ENCODE assay signal across 20 mouse cellular contexts in genomic region chr17:6001389-6001788, GRCm38 (mm10).
DNase-seq lines count a peak whose midpoint lies in the region; ATAC-seq and TF ChIP-seq lines count a peak whose summit lies in the region.
"Had no signal": no experiment of that assay in that cellular context is flagged by ENCODE, and none has a peak within 500 bp of the region (broad histone marks: within the 10 kb centered on the region; RNA-seq: fewer than 3 reads in every experiment).

No protein-coding gene starts in this region.

- intact Hi-C loops in heart, postnatal 36 days (cut with DNase I), result no loop called here

- ATAC-seq in heart, embryonic 13.5 days (ENCODE audit: extremely low read depth, insufficient number of reproducible peaks, low FRiP score, low TSS enrichment), result no peak
- no peak for ATAC-seq in intestine, embryonic 15.5 days
- ATAC-seq: forebrain, embryonic 13.5 days had no signal

- no peak overlapping the region for H3K4me3 ChIP-seq in heart, embryonic 13.5 days
- H3K4me3 ChIP-seq in E14TG2a.4 (replicated peaks; ENCODE audit: low read length), result no peak overlapping the region
- no peak overlapping the region for H3K4me3 ChIP-seq in brown adipose tissue, adult 24 weeks (ENCODE audit: insufficient read depth, low read depth, low read length)
- H3K4me3 ChIP-seq in megakaryocyte, embryonic 14.5 days (replicated peaks), result peak overlapping the region; percentile 54
- H3K4me3 ChIP-seq in intestine, embryonic 15.5 days (replicated peaks), result no peak overlapping the region
- H3K4me3 ChIP-seq: erythroblast, embryonic 14.5 days; forebrain, embryonic 13.5 days; hindbrain, embryonic 10.5 days; midbrain, embryonic 10.5 days; neural tube, embryonic 12.5 days had no signal

- no peak overlapping the region for H3K4me2 ChIP-seq in heart, embryonic 13.5 days
- no peak overlapping the region for H3K4me2 ChIP-seq in intestine, embryonic 15.5 days (replicated peaks)
- H3K4me2 ChIP-seq: forebrain, embryonic 13.5 days; heart, embryonic 11.5 days; neural tube, embryonic 12.5 days had no signal

- peaks cover 8% of the 10 kb centered on the region; the same call in 1 of the 2 replicates for H3K36me3 ChIP-seq in heart, embryonic 13.5 days
- H3K36me3 ChIP-seq in E14TG2a.4 (ENCODE audit: insufficient read depth, low read length), result peaks cover 13% of the 10 kb centered on the region
- H3K36me3 ChIP-seq in megakaryocyte, embryonic 14.5 days (replicated peaks; ENCODE audit: low read length), result peaks cover 59% of the 10 kb centered on the region
- H3K36me3 ChIP-seq in intestine, embryonic 15.5 days, result peaks cover 5% of the 10 kb centered on the region; the same call in 1 of the 2 replicates
- H3K36me3 ChIP-seq: hindbrain, embryonic 10.5 days; midbrain, embryonic 10.5 days; neural tube, embryonic 12.5 days had no signal

- WGBS in heart, embryonic 13.5 days, result 76% methylated on average over 6 of the region's 6 CpGs
- WGBS in intestine, embryonic 15.5 days, result 78% methylated on average over 6 of the region's 6 CpGs

- H3K27me3 ChIP-seq in heart, embryonic 13.5 days (replicated peaks), result no peaks in the 10 kb centered on the region
- 0 out of 2 replicates have a peak, but pooled peaks cover 3% of the 10 kb centered on the region for H3K27me3 ChIP-seq in E14TG2a.4 (ENCODE audit: insufficient read depth, low read length)
- H3K27me3 ChIP-seq in megakaryocyte, embryonic 14.5 days (replicated peaks), result peaks cover 3% of the 10 kb centered on the region
- no peaks in the 10 kb centered on the region for H3K27me3 ChIP-seq in intestine, embryonic 15.5 days (replicated peaks)
- H3K27me3 ChIP-seq: forebrain, embryonic 13.5 days; neural tube, embryonic 12.5 days had no signal

- H3K9me3 ChIP-seq in heart, embryonic 13.5 days, result no peaks in the 10 kb centered on the region
- no peaks in the 10 kb centered on the region for H3K9me3 ChIP-seq in E14TG2a.4 (ENCODE audit: low read length)
- no peaks in the 10 kb centered on the region for H3K9me3 ChIP-seq in megakaryocyte, embryonic 14.5 days
- no peaks in the 10 kb centered on the region for H3K9me3 ChIP-seq in intestine, embryonic 15.5 days
- H3K9me3 ChIP-seq: forebrain, embryonic 13.5 days; hindbrain, embryonic 10.5 days; midbrain, embryonic 10.5 days had no signal

- peak; percentile 20; the same call in 1 of the 2 replicates for TF ChIP-seq CTCF in E14TG2a.4 (conservative IDR thresholded peaks at IDR 0.05; ENCODE audit: low read length)

- peaks cover 82% of the 10 kb centered on the region for H3K4me1 ChIP-seq in heart, embryonic 13.5 days
- peaks cover 21% of the 10 kb centered on the region for H3K4me1 ChIP-seq in E14TG2a.4 (replicated peaks; ENCODE audit: low read depth, low read length)
- peaks cover 27% of the 10 kb centered on the region for H3K4me1 ChIP-seq in brown adipose tissue, adult 24 weeks (ENCODE audit: control insufficient read depth, insufficient read depth, insufficient read length, low read length)
- peaks cover 83% of the 10 kb centered on the region for H3K4me1 ChIP-seq in megakaryocyte, embryonic 14.5 days
- H3K4me1 ChIP-seq in intestine, embryonic 15.5 days (replicated peaks), result peaks cover 21% of the 10 kb centered on the region

- no peak for DNase-seq in heart, postnatal 36 days
- DNase-seq in embryo, embryonic 10.5 days (ENCODE audit: low spot score), result no peak
- DNase-seq in adrenal gland, adult (ENCODE audit: inconsistent age in 2 of 2, low spot score in 1 of 2), result no peak
- DNase-seq: adrenal gland, postnatal 36 days; kidney, adult 18-20 months; liver; lung, postnatal 10 days; thymus, postnatal 36 days had no signal

- 0 out of 2 replicates have a peak overlapping the region, but pooled peaks have one; percentile 15 for H3K27ac ChIP-seq in heart, embryonic 13.5 days (replicated peaks)
- peak overlapping the region; percentile 58 for H3K27ac ChIP-seq in brown adipose tissue, adult 24 weeks (replicated peaks; ENCODE audit: low read depth, low read length)
- H3K27ac ChIP-seq in intestine, embryonic 15.5 days, result no peak overlapping the region
- H3K27ac ChIP-seq: forebrain, embryonic 13.5 days; hindbrain, embryonic 10.5 days; kidney, postnatal 0 days; midbrain, embryonic 10.5 days; neural tube, embryonic 12.5 days had no signal

- no peak overlapping the region for H3K9ac ChIP-seq in heart, embryonic 13.5 days
- no peak overlapping the region for H3K9ac ChIP-seq in intestine, embryonic 15.5 days
- H3K9ac ChIP-seq: forebrain, embryonic 13.5 days; neural tube, embryonic 12.5 days had no signal
